Mouse (Mus musculus) kidney, adult 2 months (tissue): ENCODE measurements at regions not wholly inside any gene's neighbourhood (a gene's known extent, or its start where the extent isn't known, plus 50 kb on each side); places are given as distances from the start of the nearest gene placed in this dataset.

Experiments
- CTCF ChIP-seq: fragments of 200-500 bp; conservative IDR thresholded peaks from 2 replicates; pipeline ENCODE4 v1.5.1; 2011; ENCODE audit warnings: low read depth, mild to moderate bottlenecking, control low read depth, low read length, moderate library complexity, mixed read lengths; ENCODE audit not compliant: insufficient read depth, insufficient read length
- POLR2A ChIP-seq: fragments of 200-500 bp; IDR thresholded peaks from one replicate; pipeline ENCODE4 v1.6.1; 2011; ENCODE audit warnings: low read depth, low read length, control low read depth

GRCm38 (mm10) chr8:6958086-6958485 lies 1703.0 kb downstream of the Efnb2 start:
- TF ChIP-seq CTCF = no peak
- no peak for TF ChIP-seq POLR2A
